Mouse (Mus musculus) neural tube, embryonic 10.5 days (tissue): ENCODE data around the gene Mgat5.

Experiments used
- DNase-seq: peaks from one replicate; pipeline ENCODE4 v3.0.0-alpha.2; 2017; ENCODE audit warnings: low spot score; ENCODE audit errors: extremely low spot score

The Mgat5 gene

GRCm38 (mm10) chr1:127217665-127218064, 12.8 kb downstream of the Mgat5 start:
- no peak for DNase-seq

- DNase-seq = no peak
Observed at GRCm38 (mm10) chr1:127218182-127218581, 13.4 kb downstream of the Mgat5 start.

GRCm38 (mm10) chr1:127219161-127219560, 14.3 kb downstream of the Mgat5 start:
- no peak for DNase-seq

GRCm38 (mm10) chr1:127219621-127220020, 14.8 kb downstream of the Mgat5 start:
- DNase-seq = no peak

GRCm38 (mm10) chr1:127221998-127222736, 17.4 kb downstream of the Mgat5 start:
- DNase-seq = no peak

DNA sequence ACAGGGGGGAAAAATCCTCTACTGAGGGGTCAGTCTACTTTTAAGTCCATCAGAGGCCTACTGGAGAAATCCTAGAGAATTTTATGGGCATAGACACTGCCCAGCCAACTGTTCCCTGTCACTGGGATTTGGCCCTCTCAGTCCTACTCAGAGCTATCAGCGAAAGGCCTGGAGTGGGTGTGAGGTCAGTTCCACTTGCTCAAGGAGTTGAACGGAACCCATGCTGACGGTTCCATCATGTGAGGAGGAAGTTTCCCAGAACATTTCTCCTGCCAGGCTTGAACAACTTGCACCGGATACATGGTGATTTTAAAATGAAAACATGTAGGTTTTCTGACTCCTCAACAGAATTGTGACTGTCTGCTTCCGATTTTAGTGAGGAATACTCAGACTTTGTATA, 20.2 kb downstream of the Mgat5 start:
- DNase-seq = no peak

DNA sequence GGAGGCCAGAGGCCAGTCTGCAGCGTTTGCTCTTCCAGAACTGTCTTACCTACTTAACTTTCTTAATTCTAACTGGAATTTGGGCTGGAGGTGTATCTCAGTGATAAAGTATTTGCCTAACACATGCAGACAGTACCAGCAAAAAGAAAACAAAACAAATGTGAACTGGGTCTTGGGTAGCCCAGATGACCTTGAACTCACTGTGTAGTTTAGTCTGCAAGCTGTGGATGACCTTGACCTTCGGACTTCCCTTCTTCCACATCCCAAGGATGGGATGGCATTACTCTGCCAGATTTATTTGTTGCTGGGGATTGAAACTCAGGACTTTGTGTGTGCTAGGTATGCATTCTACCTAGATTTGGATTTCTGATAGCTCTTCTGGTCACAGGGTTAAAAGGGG, 24.2 kb downstream of the Mgat5 start:
- no peak for DNase-seq

DNA sequence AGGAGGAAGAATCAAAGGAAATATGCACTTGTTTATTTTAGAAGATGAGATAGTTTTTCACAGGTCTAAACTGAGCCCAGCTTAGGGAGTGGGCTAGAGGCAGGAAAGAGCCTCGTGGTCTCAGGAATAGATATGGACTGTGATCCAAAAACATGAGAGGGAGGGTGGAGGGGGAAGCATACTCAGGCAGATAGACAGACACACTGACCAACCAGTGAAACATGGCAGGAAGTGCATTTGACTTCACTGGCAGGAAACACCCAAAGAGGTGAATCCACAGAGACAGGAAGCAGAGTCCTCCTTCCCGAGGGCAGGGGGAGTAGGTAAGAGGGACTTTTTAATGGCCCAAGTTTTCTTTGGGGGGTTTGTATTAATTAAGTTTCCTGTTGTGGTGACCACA, 25.7 kb downstream of the Mgat5 start:
- no peak for DNase-seq

DNA sequence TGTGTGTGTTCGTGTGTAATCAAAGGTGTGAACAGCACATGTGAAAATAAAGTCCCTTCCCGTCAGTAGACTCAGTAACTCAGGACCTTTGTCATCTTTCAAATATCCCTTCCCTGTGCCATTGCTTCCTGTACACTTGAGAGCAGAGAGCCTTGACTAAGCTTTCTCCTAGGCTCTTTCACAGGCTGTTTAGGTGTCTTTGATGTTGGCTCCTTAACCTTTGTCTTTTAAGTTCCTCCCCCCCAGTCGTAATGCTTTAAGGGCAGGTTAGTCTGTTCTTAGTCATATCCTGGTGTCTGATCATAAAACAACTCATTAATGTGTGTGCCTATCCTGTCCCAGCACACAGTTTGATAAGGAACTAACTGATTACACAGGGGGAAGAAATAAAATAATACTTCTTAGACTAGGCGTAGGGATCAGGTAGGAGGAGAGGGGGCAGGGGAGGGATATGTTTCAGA, 28.4 kb downstream of the Mgat5 start:
- no peak for DNase-seq

- DNase-seq = no peak
Observed at GRCm38 (mm10) chr1:127235157-127235556, 30.3 kb downstream of the Mgat5 start.

- DNase-seq = no peak
Observed at GRCm38 (mm10) chr1:127236396-127236795, 31.6 kb downstream of the Mgat5 start.

- no peak for DNase-seq
Observed at GRCm38 (mm10) chr1:127238871-127239314, 34.1 kb downstream of the Mgat5 start.

GRCm38 (mm10) chr1:127239914-127240313, 35.1 kb downstream of the Mgat5 start:
- no peak for DNase-seq

GRCm38 (mm10) chr1:127242151-127242887, 37.5 kb downstream of the Mgat5 start:
- DNase-seq = no peak

DNA sequence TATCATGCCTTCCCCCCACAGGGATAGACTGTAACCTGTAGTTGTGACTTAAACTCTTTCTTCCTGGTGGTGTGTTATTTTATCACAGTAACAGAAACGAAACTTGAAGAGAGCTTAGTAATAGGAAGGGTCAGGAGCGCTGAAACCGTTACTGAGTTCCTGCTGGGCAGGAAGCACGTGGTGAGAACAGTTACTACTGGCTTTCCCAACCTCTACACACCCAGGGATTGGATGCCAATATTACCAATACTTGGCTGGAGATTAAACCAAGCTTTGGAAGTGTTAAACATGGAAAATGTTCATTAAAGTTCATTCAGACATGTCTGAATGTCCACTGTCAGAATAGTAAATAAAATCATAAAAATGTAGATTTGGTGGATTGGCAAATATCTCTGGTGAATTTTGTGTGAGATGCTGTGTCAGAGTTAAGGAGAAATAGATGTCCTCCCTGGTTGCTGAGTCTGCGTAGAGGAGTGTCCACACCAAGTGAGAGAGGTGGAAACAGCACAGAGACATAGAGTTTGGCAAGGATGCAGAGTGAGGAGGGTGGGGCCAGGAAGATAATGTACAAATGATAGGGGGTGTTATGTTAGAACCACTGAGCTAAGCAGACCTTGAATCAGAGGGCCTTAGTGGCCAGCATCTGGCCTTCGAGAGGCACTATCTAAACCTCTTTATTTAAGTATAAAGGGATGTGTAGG, 38.2 kb downstream of the Mgat5 start:
- DNase-seq = no peak

- DNase-seq = no peak
Observed at GRCm38 (mm10) chr1:127244054-127244770, 39.4 kb downstream of the Mgat5 start.

DNA sequence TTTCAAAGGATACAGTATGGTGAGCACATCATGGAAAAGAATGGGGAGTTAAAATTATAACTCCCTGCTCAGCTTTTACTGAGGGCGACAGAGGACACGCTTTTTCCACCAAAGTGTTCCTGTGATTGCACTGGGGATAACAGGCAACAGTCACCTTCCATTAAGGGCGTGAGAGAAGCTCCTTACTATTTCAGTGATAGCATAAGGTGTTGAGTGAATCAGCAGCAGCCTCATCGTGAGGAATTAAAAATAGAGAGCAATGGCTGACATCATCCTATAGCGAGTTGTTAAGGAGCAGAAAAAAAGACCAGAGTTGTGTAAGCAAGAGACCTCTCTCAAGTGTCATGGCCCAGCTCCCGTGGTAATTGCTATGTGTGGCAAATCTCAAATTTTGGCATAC, 41.3 kb downstream of the Mgat5 start:
- DNase-seq = no peak

DNA sequence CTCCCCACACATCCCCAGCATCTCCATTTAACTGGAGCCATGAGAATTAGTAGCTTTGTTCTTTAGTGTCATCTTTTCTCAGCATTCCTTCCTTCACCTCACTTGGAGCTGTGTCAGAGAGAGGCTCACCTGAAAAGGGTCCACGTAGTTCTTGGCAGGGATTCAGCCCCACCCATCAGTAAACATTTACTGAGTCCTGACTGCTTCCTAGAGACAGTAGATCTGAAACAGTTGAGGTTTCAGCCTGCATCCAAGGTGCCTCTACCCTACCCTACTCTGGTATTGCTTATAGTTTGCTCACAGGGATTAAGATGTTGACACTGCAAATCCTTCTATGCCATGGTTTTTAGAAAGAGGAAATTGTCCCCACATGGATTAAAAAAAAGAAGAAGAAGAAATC, 43.6 kb downstream of the Mgat5 start:
- no peak for DNase-seq

DNA sequence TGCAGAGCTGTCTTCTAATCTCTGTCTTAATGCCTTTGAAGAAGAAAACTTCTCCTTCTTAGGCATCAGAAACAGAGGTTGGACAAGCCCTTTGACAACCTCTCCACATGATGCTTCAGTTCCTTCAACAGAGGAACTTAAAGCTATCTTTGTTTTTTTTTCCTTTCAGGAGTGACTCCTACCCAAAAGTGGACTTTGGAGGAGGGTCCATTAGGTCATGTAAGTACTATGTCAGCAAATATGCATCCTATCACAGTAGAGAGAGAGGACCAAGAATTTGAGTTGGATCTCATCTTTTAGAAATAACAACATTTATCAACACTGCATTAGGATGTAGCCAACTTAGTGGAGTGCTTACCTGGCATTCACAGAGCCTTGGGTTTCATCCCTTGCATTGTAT, 44.8 kb downstream of the Mgat5 start:
- no peak for DNase-seq

- DNase-seq = no peak
Observed at GRCm38 (mm10) chr1:127250313-127250712, 45.5 kb downstream of the Mgat5 start.

DNA sequence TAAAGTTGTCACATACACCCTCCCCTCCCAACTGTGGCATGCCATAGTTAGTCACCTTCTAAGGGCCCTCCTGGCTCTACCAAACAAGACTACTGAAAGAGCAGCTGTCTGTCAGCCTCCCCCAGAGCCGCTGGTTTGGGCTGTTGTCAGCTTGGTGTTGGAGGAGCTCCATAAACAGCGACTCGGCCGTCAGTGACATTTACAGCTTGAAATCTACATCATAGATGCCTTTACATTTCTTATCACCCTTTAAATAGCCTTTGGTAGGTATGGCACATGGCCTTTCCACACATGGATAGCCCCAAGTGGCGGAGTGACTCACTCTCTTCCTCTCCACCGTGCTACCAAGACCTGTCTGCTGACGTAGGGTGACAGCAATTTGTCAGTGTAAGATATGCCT, 46.9 kb downstream of the Mgat5 start:
- DNase-seq = no peak
